18 mouse cellular contexts compared by ENCODE assay signal in the genomic region with DNA sequence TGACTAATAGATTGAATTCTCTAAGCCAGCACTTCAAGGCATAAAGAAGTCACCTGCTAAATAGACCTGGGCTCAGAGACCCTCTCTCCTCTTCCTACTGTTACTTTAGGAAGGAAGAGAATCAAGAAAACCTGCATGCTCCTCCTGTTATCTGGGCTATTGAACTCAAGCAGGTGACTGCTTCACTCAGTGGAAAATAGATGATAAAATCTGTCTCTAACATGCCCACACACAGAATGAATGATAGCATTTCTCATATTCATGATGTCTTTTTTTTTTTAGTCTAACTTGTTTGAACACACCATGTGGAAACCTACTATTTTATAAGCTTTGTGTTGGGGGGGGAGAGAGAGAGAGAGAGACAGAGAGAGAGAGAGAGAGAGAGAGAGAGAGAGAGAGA.
DNase-seq lines count a peak whose midpoint lies in the region; ATAC-seq lines count a peak whose summit lies in the region.
"Had no signal": no experiment of that assay in that cellular context is flagged by ENCODE, and none has a peak within 500 bp of the region (broad histone marks: within the 10 kb centered on the region; RNA-seq: fewer than 3 reads in every experiment).

No protein-coding gene starts in this region.

- no peaks in the 10 kb centered on the region for H3K9me3 ChIP-seq in forebrain, embryonic 10.5 days
- no peaks in the 10 kb centered on the region for H3K9me3 ChIP-seq in forebrain, embryonic 16.5 days (ENCODE audit: control insufficient read depth, low read length)
- no peaks in the 10 kb centered on the region for H3K9me3 ChIP-seq in kidney, embryonic 16.5 days (ENCODE audit: low read length)
- H3K9me3 ChIP-seq: embryonic facial prominence, embryonic 15.5 days; forebrain, embryonic 15.5 days; heart, embryonic 13.5 days; hindbrain, embryonic 15.5 days had no signal

- no peak for DNase-seq in forebrain, embryonic 10.5 days (ENCODE audit: extremely low spot score, low spot score)
- DNase-seq in kidney, postnatal 4 days = no peak
- peak; percentile 66 for DNase-seq in CD4-positive helper T cell, adult 2 months (ENCODE audit: low read depth, low spot score)
- DNase-seq in left cerebral cortex, postnatal 25 days (ENCODE audit: low spot score in 2 of 2) = no peak
- DNase-seq: adrenal gland, postnatal 25 days; cerebellum, adult 18-20 months; cerebellum, adult 9-11 months; cerebellum, postnatal 36 days; gastrocnemius, postnatal 36 days; heart, postnatal 36 days had no signal

- peak overlapping the region; percentile 78; the same call in 1 of the 2 replicates for H3K27ac ChIP-seq in forebrain, embryonic 10.5 days
- H3K27ac ChIP-seq in forebrain, embryonic 16.5 days (ENCODE audit: low read length) = no peak overlapping the region
- H3K27ac ChIP-seq in kidney, embryonic 16.5 days (ENCODE audit: low read length) = peak overlapping the region; percentile 48; the same call in 1 of the 2 replicates
- H3K27ac ChIP-seq: forebrain, embryonic 15.5 days; heart, embryonic 13.5 days; hindbrain, embryonic 15.5 days had no signal

- no peak overlapping the region for H3K4me3 ChIP-seq in forebrain, embryonic 10.5 days
- no peak overlapping the region for H3K4me3 ChIP-seq in forebrain, embryonic 16.5 days (replicated peaks; ENCODE audit: low read length)
- H3K4me3 ChIP-seq in kidney, embryonic 16.5 days (ENCODE audit: low read length) = no peak overlapping the region
- H3K4me3 ChIP-seq: embryonic facial prominence, embryonic 15.5 days; erythroblast, embryonic 14.5 days; forebrain, embryonic 15.5 days; heart, embryonic 13.5 days; hindbrain, embryonic 15.5 days had no signal

- H3K36me3 ChIP-seq in forebrain, embryonic 10.5 days (replicated peaks) = no peaks in the 10 kb centered on the region
- no peaks in the 10 kb centered on the region for H3K36me3 ChIP-seq in forebrain, embryonic 16.5 days (ENCODE audit: control insufficient read depth, insufficient read depth)
- H3K36me3 ChIP-seq in kidney, embryonic 16.5 days (ENCODE audit: insufficient read depth, low read length) = no peaks in the 10 kb centered on the region
- H3K36me3 ChIP-seq: embryonic facial prominence, embryonic 15.5 days; forebrain, embryonic 15.5 days; heart, embryonic 13.5 days; hindbrain, embryonic 15.5 days had no signal

- intact Hi-C loops in left cerebral cortex, postnatal 25 days (cut with DNase I) = no loop called here

- H3K9ac ChIP-seq in forebrain, embryonic 16.5 days (replicated peaks; ENCODE audit: low read depth, low read length) = no peak overlapping the region
- no peak overlapping the region for H3K9ac ChIP-seq in kidney, embryonic 16.5 days (replicated peaks; ENCODE audit: low read length)
- H3K9ac ChIP-seq: embryonic facial prominence, embryonic 15.5 days; forebrain, embryonic 15.5 days; heart, embryonic 13.5 days; hindbrain, embryonic 15.5 days had no signal

- H3K27me3 ChIP-seq in forebrain, embryonic 10.5 days (ENCODE audit: poor library complexity, severe bottlenecking) = no peaks in the 10 kb centered on the region
- H3K27me3 ChIP-seq in forebrain, embryonic 16.5 days (replicated peaks; ENCODE audit: control insufficient read depth, insufficient read depth, low read length) = no peaks in the 10 kb centered on the region
- H3K27me3 ChIP-seq in kidney, embryonic 16.5 days (ENCODE audit: insufficient read depth, low read length) = no peaks in the 10 kb centered on the region
- H3K27me3 ChIP-seq: embryonic facial prominence, embryonic 15.5 days; forebrain, embryonic 15.5 days; heart, embryonic 13.5 days; hindbrain, embryonic 15.5 days had no signal

- no peak for ATAC-seq in forebrain, embryonic 16.5 days
- ATAC-seq in kidney, embryonic 16.5 days (ENCODE audit: low FRiP score, low TSS enrichment) = no peak
- ATAC-seq in inflammation-experienced regulatory T-cells, adult 6 months = peak; percentile 5
- ATAC-seq: forebrain, embryonic 15.5 days had no signal

- peaks cover 28% of the 10 kb centered on the region for H3K4me1 ChIP-seq in forebrain, embryonic 10.5 days
- H3K4me1 ChIP-seq in forebrain, embryonic 16.5 days (replicated peaks; ENCODE audit: control insufficient read depth, insufficient read depth, low read length) = no peaks in the 10 kb centered on the region
- H3K4me1 ChIP-seq in kidney, embryonic 16.5 days (ENCODE audit: insufficient read depth, low read length) = peaks cover 21% of the 10 kb centered on the region
- H3K4me1 ChIP-seq: forebrain, embryonic 15.5 days; hindbrain, embryonic 15.5 days had no signal

- no peak overlapping the region for H3K4me2 ChIP-seq in forebrain, embryonic 16.5 days (ENCODE audit: low read length)
- H3K4me2 ChIP-seq in kidney, embryonic 16.5 days (replicated peaks; ENCODE audit: low read depth, low read length) = no peak overlapping the region
- H3K4me2 ChIP-seq: embryonic facial prominence, embryonic 15.5 days; forebrain, embryonic 15.5 days; heart, embryonic 13.5 days; hindbrain, embryonic 15.5 days had no signal
